Mouse (Mus musculus) effector memory CD4-positive, alpha-beta T cell, adult 7 months (primary cell): ENCODE results near the gene Tfe3. TPM values are rescaled to one million over a fixed set of nuclear protein-coding genes. Genes with fewer than 3 reads are reported as not detected.

Experiments
- polyA plus RNA-seq: library from polyadenylated mRNA; unstranded; fragments of 100-300 nt; shearing (Covaris generic); gene quantifications from one replicate; pipeline ENCODE4 v1.2.1, GENCODE M21; 2017

Tfe3 gene
- polyA plus RNA-seq = 85.1 TPM

DNA sequence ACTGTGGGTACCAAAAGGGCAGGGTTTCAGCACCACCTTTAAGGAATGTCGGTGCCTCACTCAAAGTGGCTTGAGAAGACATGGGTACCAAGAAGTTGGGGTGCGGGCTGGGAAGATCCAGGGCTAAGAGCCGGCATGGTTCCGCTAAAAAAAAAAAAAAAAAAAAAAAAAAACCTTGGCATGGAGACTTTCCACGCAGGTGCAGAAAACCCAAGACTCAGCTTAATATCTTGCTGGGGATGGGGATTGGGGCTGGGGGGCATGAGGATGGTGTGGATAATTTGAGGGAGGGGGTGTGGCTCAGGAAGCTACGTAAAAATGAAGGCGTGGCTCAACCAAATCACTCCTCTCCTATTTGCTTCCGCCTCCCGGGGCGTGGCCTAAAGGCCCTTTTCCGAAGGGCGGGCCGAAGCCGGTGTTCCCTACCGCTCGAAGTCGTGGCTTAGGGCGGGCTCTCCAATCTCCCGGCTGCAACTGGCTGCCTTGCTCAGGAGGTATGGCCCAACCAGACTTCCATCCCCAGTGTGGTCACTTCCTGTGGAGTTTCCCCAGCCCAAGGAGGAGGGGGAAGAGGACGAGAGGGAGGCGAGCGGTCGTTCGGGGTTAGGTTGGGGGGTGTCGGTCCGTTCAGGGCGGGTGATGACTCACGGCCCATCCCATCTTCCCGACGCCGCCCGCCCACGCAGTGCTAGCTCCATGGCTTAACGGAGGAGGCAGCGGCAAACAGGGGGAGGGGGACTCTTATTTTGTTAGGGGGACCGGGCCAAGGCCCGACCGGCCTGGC lies at the start of gene Tfe3:
Tfe3 (plus strand) TSS at position 424 of the 784 bp plus-strand sequence.

DNA sequence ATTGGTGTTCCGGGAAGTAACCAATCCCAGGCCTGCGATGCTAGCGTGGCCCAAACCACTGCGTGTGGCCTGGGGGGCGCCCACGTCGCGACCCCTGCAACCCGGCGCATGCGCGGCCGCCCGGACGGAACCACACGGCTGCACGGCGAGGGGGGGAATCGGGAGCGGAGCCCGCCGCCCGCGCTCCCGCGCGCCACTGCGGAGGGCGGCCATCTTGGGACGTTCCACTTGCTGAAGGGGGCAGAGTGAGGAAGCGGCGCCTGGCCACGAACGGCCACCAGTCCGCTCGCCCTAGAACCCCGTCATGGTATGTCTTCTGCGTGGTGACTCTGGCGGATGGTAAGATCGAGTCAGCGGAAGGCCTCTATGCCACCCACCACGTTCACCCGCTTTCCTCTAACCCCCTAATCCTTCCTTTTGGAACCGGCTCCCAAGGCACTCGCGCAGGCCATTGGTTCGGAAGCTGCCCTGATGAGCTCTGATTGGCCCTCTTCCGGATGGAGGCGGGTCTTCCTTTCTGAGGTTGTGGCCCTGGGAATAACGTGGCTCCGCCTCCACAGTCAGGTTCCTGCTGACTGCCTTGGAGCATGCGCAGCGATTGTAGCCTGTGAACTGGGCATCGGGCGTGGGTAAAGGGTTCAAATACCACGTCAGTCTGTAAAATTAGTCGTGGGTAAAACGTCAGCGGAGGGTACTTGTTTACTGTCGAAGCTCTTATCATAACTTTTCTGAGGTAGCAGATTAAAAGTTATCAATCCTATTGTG lies 48.0 kb upstream of the Tfe3 start, which contains the start of gene Wdr45:
Wdr45 (plus strand) TSS at position 199 of the 765 bp plus-strand sequence.

DNA sequence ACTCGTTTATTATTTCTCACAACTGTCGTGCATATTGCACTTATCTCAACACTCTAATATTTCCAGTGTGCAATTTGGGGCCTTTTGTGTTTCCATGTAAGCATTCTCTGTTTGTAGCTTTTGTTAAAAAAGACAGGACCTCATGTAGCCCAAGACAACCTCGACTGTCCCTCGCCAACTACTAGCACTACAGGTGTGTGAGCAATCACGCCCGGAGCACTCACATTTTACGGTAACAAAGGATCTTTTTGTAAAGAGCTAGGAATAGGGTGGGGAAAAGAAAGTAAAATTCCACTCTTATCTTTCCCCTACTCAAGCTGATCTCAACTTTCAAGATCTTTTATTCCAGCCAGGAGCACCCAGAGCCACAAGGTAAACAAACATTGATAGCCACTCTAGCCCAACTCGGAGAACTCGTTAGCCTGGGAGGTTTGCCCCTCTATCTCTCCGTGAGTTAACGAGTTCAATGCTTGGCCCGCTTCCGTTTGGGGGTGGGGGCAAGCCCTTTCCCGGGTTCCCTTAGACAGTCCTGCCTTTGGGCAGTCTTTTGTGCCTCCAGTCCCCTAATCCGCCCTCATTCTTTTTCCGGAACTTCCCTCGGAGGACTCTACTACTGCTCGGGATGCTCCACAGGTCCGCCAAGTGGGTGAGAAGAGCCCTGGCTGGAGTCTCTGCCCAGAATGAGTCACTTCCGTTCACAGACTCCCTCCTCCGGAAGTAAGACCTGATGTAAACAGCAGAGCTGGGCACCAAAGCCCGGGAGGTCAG lies 40.7 kb upstream of the Tfe3 start, which contains the start of gene Gm45208:
Gm45208 (plus strand) TSS at position 732 of the 768 bp plus-strand sequence.

DNA sequence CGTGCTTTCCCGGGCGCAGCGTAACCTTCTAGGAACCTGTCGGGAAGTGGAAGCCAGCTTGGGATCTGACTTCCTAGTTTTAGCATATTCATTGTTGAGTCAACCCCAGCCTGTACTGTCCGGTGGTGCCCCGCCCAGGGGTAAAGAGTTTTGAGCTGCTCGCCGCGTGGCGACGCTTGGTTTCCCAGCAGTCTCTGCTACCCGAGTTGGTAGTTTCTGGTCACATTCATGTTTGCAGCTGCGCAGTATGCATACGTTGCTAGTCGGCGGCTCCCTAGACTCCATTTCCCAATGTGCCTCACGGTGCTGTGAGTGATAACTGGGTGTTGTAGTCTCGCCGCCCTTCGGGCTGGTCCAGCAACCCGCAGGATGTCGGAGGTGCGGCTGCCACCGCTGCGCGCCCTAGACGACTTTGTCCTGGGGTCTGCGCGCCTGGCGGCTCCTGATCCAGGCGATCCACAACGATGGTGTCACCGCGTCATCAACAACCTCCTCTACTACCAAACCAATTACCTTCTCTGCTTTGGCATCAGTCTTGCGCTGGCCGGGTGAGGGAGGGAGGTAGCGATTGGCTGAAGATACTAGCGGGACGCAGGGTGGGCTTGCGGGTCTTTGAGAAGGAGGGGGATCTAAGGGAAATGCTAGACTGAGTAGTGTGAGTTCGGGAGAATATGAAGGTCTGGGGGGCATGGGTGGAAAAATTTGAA lies 34.0 kb upstream of the Tfe3 start, which contains the start of gene Praf2:
Praf2 (plus strand) TSS at position 225 of the 707 bp plus-strand sequence.

DNA sequence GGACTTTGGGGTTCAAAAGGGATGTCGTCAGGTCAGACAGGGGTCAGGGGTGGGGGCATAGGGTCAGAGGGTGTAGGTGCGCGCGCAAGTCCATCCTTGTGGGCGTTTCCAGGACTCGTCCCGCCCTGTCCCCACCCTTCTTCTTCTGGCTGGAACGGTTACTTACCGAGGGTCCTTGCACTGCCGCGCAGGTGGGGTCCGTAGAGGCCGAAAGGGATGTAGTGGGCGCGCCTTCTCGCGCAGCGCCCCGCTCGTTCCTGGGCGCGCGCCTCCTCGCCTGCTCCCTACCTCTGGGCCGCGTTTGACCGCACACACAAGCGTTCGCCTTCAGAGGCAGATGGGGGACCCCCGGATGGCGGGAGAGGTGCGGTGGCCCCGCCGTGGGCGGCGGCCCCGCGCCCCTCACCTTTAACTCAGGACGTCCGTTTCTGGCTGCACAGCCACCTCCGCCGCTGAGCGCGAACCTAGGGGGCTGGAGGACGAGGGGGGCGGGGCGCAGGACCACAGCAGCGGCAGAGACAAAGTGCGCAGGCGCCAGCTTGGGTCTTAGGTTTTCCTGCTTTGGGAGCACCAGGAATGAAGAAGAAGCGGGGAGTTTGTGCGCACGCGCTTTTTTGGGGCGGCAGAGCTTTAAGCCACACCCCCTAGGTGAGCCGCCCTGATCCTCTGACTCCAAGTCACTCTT lies 11.8 kb upstream of the Tfe3 start, which contains the start of gene Ccdc120:
Ccdc120 (minus strand) TSS at position 474 of the 685 bp plus-strand sequence.

DNA sequence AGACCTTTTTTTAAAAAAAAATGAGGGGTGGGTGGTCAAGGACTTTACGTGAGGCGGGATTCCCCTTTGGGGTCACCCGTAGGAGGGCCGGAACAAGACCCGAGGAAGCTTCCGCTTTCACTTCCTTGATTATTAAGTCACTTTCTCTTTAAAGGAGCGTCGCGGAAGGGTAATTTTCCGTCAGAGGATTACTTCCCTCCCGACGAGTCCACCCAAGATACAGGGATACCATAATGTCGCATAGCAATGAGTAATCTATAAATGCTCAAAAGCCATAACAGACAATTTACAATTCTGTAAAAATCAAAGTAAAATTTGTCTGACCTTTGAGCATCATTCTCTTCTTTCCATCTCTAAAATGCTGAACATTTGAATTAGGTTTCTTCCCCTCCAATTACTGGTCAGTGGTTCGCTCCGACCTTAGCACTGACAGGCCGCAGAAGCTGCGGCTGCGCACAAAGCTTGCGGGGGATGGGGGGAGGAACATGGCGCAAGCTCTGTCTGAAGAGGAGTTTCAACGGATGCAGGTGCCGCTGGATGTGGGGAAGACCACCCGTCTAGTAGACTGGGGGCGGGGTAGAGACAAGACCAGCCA lies 27.3 kb downstream of the Tfe3 start, which contains the start of gene Gripap1:
Gripap1 (plus strand) TSS at position 224 of the 595 bp plus-strand sequence.

DNA sequence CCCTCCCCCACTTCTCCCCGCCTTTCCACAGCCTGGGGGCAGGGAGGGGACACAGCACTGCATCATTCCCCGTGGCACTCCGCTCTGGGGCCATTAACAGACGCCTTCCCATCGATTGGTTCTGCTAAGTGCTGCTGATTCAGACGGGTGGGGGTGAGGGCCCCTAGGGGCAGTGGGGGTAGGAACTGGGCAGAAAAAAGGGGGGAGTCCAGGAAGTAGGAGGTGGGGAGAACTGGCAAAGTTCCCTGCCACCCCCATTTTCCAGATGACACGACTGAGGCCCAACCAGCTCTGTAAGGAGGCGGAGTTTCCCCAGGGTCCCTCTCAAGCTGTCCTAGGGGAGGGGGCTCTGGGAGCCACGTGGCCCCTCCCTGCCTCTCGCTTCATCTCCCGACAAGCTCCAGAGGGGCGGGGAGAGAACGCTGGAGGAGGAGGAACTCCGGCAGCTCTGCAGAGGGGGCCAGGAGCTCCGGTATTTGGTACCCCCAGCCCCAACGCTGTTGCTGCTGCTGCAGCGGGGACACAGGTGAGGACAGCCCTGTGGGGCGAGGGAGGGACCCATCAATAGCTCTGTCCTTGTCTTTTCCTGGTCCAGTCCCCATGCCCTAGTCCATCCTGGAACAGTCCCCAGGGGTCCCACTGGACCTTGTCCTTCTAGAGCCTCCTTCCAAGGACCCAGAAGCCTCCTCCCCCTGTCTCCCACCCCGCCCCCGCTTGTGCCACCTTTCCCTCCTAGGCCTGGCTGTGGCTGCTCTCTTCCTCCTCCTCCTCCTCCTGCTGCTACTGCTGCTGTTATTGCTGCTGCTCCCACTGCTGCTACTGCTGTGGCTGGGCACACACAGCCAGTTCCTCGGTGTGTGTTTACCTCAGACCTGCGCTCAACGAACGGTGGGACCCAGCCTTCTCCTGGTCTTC lies 59.8 kb downstream of the Tfe3 start, which contains the start of gene Kcnd1:
Kcnd1 (plus strand) TSS at position 425 of the 915 bp plus-strand sequence.

Other genes starting within 250 kb of the Tfe3 start
- not detected for gene Foxp3, start 188.9 kb upstream of the Tfe3 start, polyA plus RNA-seq
- 2.9 TPM for gene Ppp1r3f, start 188.3 kb upstream of the Tfe3 start, polyA plus RNA-seq
- 12.1 TPM for gene Ccdc22, start 157.0 kb upstream of the Tfe3 start, polyA plus RNA-seq
- gene Cacna1f, start 155.5 kb upstream of the Tfe3 start, polyA plus RNA-seq = 0.76 TPM
- 0.46 TPM for gene Syp, start 124.1 kb upstream of the Tfe3 start, polyA plus RNA-seq
- 21.7 TPM for gene Prickle3, start 105.3 kb upstream of the Tfe3 start, polyA plus RNA-seq
- 39.3 TPM for gene Plp2, start 91.2 kb upstream of the Tfe3 start, polyA plus RNA-seq
- gene Magix, start 81.3 kb upstream of the Tfe3 start, polyA plus RNA-seq = 0.35 TPM
- 78.2 TPM for gene Gpkow, start 65.4 kb upstream of the Tfe3 start, polyA plus RNA-seq
- gene Wdr45, start 48.2 kb upstream of the Tfe3 start, polyA plus RNA-seq = 93.4 TPM
- gene Gm45208, start 40.3 kb upstream of the Tfe3 start, polyA plus RNA-seq = not detected
- 31.4 TPM for gene Praf2, start 34.1 kb upstream of the Tfe3 start, polyA plus RNA-seq
- not detected for gene Ccdc120, start 11.7 kb upstream of the Tfe3 start, polyA plus RNA-seq
- 124 TPM for gene Gripap1, start 27.2 kb downstream of the Tfe3 start, polyA plus RNA-seq
- gene Kcnd1, start 59.7 kb downstream of the Tfe3 start, polyA plus RNA-seq = not detected
- 202 TPM for gene Otud5, start 78.8 kb downstream of the Tfe3 start, polyA plus RNA-seq
- gene Pim2, start 115.7 kb downstream of the Tfe3 start, polyA plus RNA-seq = 320 TPM
- 52.3 TPM for gene Slc35a2, start 121.5 kb downstream of the Tfe3 start, polyA plus RNA-seq
- gene Pqbp1, start 136.7 kb downstream of the Tfe3 start, polyA plus RNA-seq = 158 TPM
- gene Timm17b, start 136.8 kb downstream of the Tfe3 start, polyA plus RNA-seq = 93.8 TPM
- gene Gm10491, start 145.3 kb downstream of the Tfe3 start, polyA plus RNA-seq = not detected
- not detected for gene Gm10490, start 147.0 kb downstream of the Tfe3 start, polyA plus RNA-seq
- not detected for gene Pcsk1n, start 157.3 kb downstream of the Tfe3 start, polyA plus RNA-seq
- not detected for gene Eras, start 166.0 kb downstream of the Tfe3 start, polyA plus RNA-seq
- gene Hdac6, start 185.3 kb downstream of the Tfe3 start, polyA plus RNA-seq = 15.1 TPM
- not detected for gene Gata1, start 215.5 kb downstream of the Tfe3 start, polyA plus RNA-seq